Mouse (Mus musculus): ENCODE measurements at regions not wholly inside any gene's neighbourhood (a gene's known extent, or its start where the extent isn't known, plus 50 kb on each side); places are given as distances from the start of the nearest gene placed in this dataset.

GRCm38 (mm10) chr10:57156426-57156825 lies 329.8 kb upstream of the Hsf2 start:
- no peak for TF ChIP-seq CHD2 (IDR thresholded peaks at IDR 0.05; ENCODE audit: low read depth, low read length)
- TF ChIP-seq MAFK (IDR thresholded peaks at IDR 0.05; ENCODE audit: insufficient read depth, low read depth, low read length), result no peak
- TF ChIP-seq ZNF384 (IDR thresholded peaks at IDR 0.05; ENCODE audit: low read depth, low read length), result no peak
- no peak for TF ChIP-seq HCFC1 (IDR thresholded peaks at IDR 0.05; ENCODE audit: borderline replicate concordance, insufficient read depth, low read length)
- TF ChIP-seq ZC3H11A (IDR thresholded peaks at IDR 0.05; ENCODE audit: borderline replicate concordance, low read depth, low read length), result no peak
